Mouse (Mus musculus) left cerebral cortex, postnatal 14 days (tissue): ENCODE measurements around the gene Dbt. TPM values are rescaled to one million over a fixed set of nuclear protein-coding genes. Genes with fewer than 3 reads are reported as not detected.

Experiments used
- DNase-seq, 2 experiments: peaks; one replicate each; pipeline ENCODE4 v3.0.0; 2021 to 2022; ENCODE audit warnings: low spot score in 2 of 2, mixed read lengths in 1 of 2
- intact Hi-C: fragments of 180-260 bp; cut with DNase I; formaldehyde crosslinking; loops from one replicate; pipeline ENCODE4 v1.15.1; 2025
- long read RNA-seq, 2 experiments: library from polyadenylated mRNA; stranded (forward); transcript quantifications; one replicate each; pipeline ENCODE4 v2.0.0; 2021
- total RNA-seq, 2 experiments: library from RNA; stranded (reverse); gene quantifications; 2 replicates each; pipeline ENCODE4 v1.2.3; 2021

The Dbt gene
- 10 to 100 TPM; 18.8 to 18.9 TPM for total RNA-seq
- long read RNA-seq, experiment 1, transcript Dbt-201 (11 exons, 3,301 nt): major isoform, 10 of 16 reads
- long read RNA-seq, experiment 1, partial matches to known transcripts: 0 of 16 reads
- long read RNA-seq, experiment 1, other reads (novel, unspliced or antisense): 6 of 16 reads
- long read RNA-seq, experiment 2, transcript Dbt-201 (11 exons, 3,301 nt): major isoform, 12 of 17 reads
- long read RNA-seq, experiment 2, partial matches to known transcripts: 0 of 17 reads
- long read RNA-seq, experiment 2, other reads (novel, unspliced or antisense): 5 of 17 reads

GRCm38 (mm10) chr3:116512904-116513716, at the start of gene Dbt:
Gene Dbt (plus strand): TSS chr3:116513070.
- peak; percentile 88 to 92 for DNase-seq
- intact Hi-C loops: no loop called here

GRCm38 (mm10) chr3:116464318-116464717, 48.6 kb upstream of the Dbt start:
- no peak for DNase-seq
- intact Hi-C loops: no loop called here

GRCm38 (mm10) chr3:116465709-116466108, 47.2 kb upstream of the Dbt start:
- DNase-seq: no peak
- intact Hi-C loops: no loop called here

GRCm38 (mm10) chr3:116474602-116475001, 38.3 kb upstream of the Dbt start:
- DNase-seq: no peak
- intact Hi-C loops: no loop called here

GRCm38 (mm10) chr3:116476686-116477298, 36.1 kb upstream of the Dbt start:
- no peak for DNase-seq
- intact Hi-C loops: no loop called here

GRCm38 (mm10) chr3:116477351-116477750, 35.5 kb upstream of the Dbt start:
- intact Hi-C loops: no loop called here

GRCm38 (mm10) chr3:116480119-116480518, 32.8 kb upstream of the Dbt start:
- no peak for DNase-seq
- intact Hi-C loops: no loop called here

More at GRCm38 (mm10) chr3:116477351-116477750, 35.5 kb upstream of the Dbt start:
- DNase-seq: no peak

- intact Hi-C loops: no loop called here
- no peak for DNase-seq
Observed at GRCm38 (mm10) chr3:116480937-116481336, 31.9 kb upstream of the Dbt start.

GRCm38 (mm10) chr3:116482724-116483123, 30.1 kb upstream of the Dbt start:
- intact Hi-C loops: no loop called here
- no peak for DNase-seq

- no peak for DNase-seq
- intact Hi-C loops: no loop called here
Observed at GRCm38 (mm10) chr3:116483271-116483670, 29.6 kb upstream of the Dbt start.

GRCm38 (mm10) chr3:116490920-116491319, 21.9 kb upstream of the Dbt start:
- intact Hi-C loops: loop anchor here (5.0 kb wide), 2 partner anchors 69 to 159 kb away; partner anchors contain the start of gene Cdc14a
- no peak for DNase-seq

- intact Hi-C loops: loop anchor here (5.0 kb wide), 2 partner anchors 70 to 160 kb away; partner anchors contain the start of gene Cdc14a
Observed at GRCm38 (mm10) chr3:116491923-116492454, 20.9 kb upstream of the Dbt start.

GRCm38 (mm10) chr3:116493658-116494057, 19.2 kb upstream of the Dbt start:
- DNase-seq: no peak
- intact Hi-C loops: loop anchor here (5.0 kb wide), 2 partner anchors 71 to 161 kb away; partner anchors contain the start of gene Cdc14a

More at GRCm38 (mm10) chr3:116491923-116492454, 20.9 kb upstream of the Dbt start:
- DNase-seq: no peak

GRCm38 (mm10) chr3:116495671-116496070, 17.2 kb upstream of the Dbt start:
- DNase-seq: no peak
- intact Hi-C loops: no loop called here

GRCm38 (mm10) chr3:116507772-116508351, 5.0 kb upstream of the Dbt start, which contains the start of gene Rtca:
Gene Rtca (minus strand): TSS chr3:116508208.
- intact Hi-C loops: loop anchor here (5.0 to 10.0 kb wide), 2 partner anchors 77 to 176 kb away; no protein-coding TSS in a partner anchor
- DNase-seq: peak; percentile 98 to 99

- peak; percentile 19 to 38 for DNase-seq
- intact Hi-C loops: no loop called here
Observed at GRCm38 (mm10) chr3:116512151-116512903, 543 bp upstream of the Dbt start.

- intact Hi-C loops: no loop called here
- DNase-seq: no peak
Observed at GRCm38 (mm10) chr3:116520141-116520761, 7.4 kb downstream of the Dbt start.

GRCm38 (mm10) chr3:116529741-116530140, 16.9 kb downstream of the Dbt start:
- DNase-seq: no peak
- intact Hi-C loops: no loop called here
